Mouse (Mus musculus) E14TG2a.4 (cell line): ENCODE results near the gene Llgl2.

Experiments
- H3K27me3 ChIP-seq: 2 replicates; pipeline ENCODE4 v1.6.1; 2014; ENCODE audit warnings: low read length, control low read depth; ENCODE audit not compliant: insufficient read depth
- H3K36me3 ChIP-seq: 2 replicates; pipeline ENCODE4 v1.6.1; 2014; ENCODE audit warnings: low read length, control low read depth; ENCODE audit not compliant: insufficient read depth
- H3K4me1 ChIP-seq: replicated peaks from 2 replicates; pipeline ENCODE4 v1.6.1; 2014; ENCODE audit warnings: low read depth, low read length, control low read depth
- H3K4me3 ChIP-seq: replicated peaks from 2 replicates; pipeline ENCODE4 v1.5.1; 2014; ENCODE audit warnings: mild to moderate bottlenecking, low read length
- H3K9me3 ChIP-seq: 2 replicates; pipeline ENCODE4 v1.6.1; 2014; ENCODE audit warnings: low read length, control low read depth
- CTCF ChIP-seq: conservative IDR thresholded peaks from 2 replicates; pipeline ENCODE4 v1.5.1; 2014; ENCODE audit warnings: low read length
- NANOG ChIP-seq: IDR thresholded peaks from 2 replicates; pipeline ENCODE4 v1.6.1; 2014; ENCODE audit warnings: borderline replicate concordance, low read length, mixed read lengths
- POU5F1 ChIP-seq: IDR thresholded peaks from 2 replicates; pipeline ENCODE4 v1.6.1; 2014; ENCODE audit warnings: low read length, borderline replicate concordance

Llgl2 gene

GRCm38 (mm10) chr11:115806154-115806553, 17.7 kb upstream of the Llgl2 start:
- Histone ChIP-seq H3K4me1 (peaks cover 73% of the 10 kb centered on the region), H3K9me3 (no peaks in the 10 kb centered on the region)
- no peak for TF ChIP-seq POU5F1
- no peak for TF ChIP-seq NANOG
- no peak for TF ChIP-seq CTCF

GRCm38 (mm10) chr11:115807306-115807705, 16.5 kb upstream of the Llgl2 start:
- TF ChIP-seq POU5F1: no peak
- no peak for TF ChIP-seq CTCF
- no peak for TF ChIP-seq NANOG
- Histone ChIP-seq H3K9me3 (no peaks in the 10 kb centered on the region), H3K4me3 (no peak overlapping the region), H3K36me3 (peaks cover 55% of the 10 kb centered on the region), H3K27me3 (peaks cover 15% of the 10 kb centered on the region), H3K4me1 (peaks cover 73% of the 10 kb centered on the region)

More at GRCm38 (mm10) chr11:115806154-115806553, 17.7 kb upstream of the Llgl2 start:
- peaks cover 55% of the 10 kb centered on the region for H3K36me3 ChIP-seq
- H3K4me3 ChIP-seq: no peak overlapping the region
- H3K27me3 ChIP-seq: peaks cover 3% of the 10 kb centered on the region; the same call in 1 of the 2 replicates

GRCm38 (mm10) chr11:115807971-115808370, 15.9 kb upstream of the Llgl2 start:
- TF ChIP-seq CTCF (no peak), NANOG (no peak), POU5F1 (no peak)
- H3K4me1 ChIP-seq: peaks cover 75% of the 10 kb centered on the region
- H3K27me3 ChIP-seq: peaks cover 20% of the 10 kb centered on the region
- H3K36me3 ChIP-seq: peaks cover 49% of the 10 kb centered on the region
- no peaks in the 10 kb centered on the region for H3K9me3 ChIP-seq
- peak overlapping the region; percentile 26; the same call in 1 of the 2 replicates for H3K4me3 ChIP-seq

- TF ChIP-seq CTCF (no peak), NANOG (no peak), POU5F1 (no peak)
- H3K4me1 ChIP-seq: peaks cover 71% of the 10 kb centered on the region
- H3K4me3 ChIP-seq: peak overlapping the region; percentile 43; the same call in 1 of the 2 replicates
- H3K9me3 ChIP-seq: no peaks in the 10 kb centered on the region
- peaks cover 40% of the 10 kb centered on the region for H3K36me3 ChIP-seq
- H3K27me3 ChIP-seq: peaks cover 20% of the 10 kb centered on the region
These were observed 15.0 kb upstream of the Llgl2 start for GRCm38 (mm10) chr11:115808696-115809310.

- peaks cover 74% of the 10 kb centered on the region for H3K4me1 ChIP-seq
- H3K9me3 ChIP-seq: no peaks in the 10 kb centered on the region
- H3K4me3 ChIP-seq: peak overlapping the region; percentile 43; the same call in 1 of the 2 replicates
- TF ChIP-seq POU5F1 (no peak), NANOG (no peak), CTCF (no peak)
- H3K36me3 ChIP-seq: peaks cover 35% of the 10 kb centered on the region
- peaks cover 20% of the 10 kb centered on the region for H3K27me3 ChIP-seq
These were observed 14.5 kb upstream of the Llgl2 start for GRCm38 (mm10) chr11:115809311-115809781.

GRCm38 (mm10) chr11:115810377-115810776, 13.5 kb upstream of the Llgl2 start:
- no peaks in the 10 kb centered on the region for H3K9me3 ChIP-seq
- peaks cover 23% of the 10 kb centered on the region for H3K27me3 ChIP-seq
- TF ChIP-seq POU5F1 (no peak), NANOG (no peak), CTCF (no peak)
- H3K4me1 ChIP-seq: peaks cover 78% of the 10 kb centered on the region
- peaks cover 24% of the 10 kb centered on the region for H3K36me3 ChIP-seq
- H3K4me3 ChIP-seq: peak overlapping the region; percentile 43

GRCm38 (mm10) chr11:115811381-115812093, 12.3 kb upstream of the Llgl2 start:
- Histone ChIP-seq H3K27me3 (peaks cover 26% of the 10 kb centered on the region), H3K4me1 (peaks cover 80% of the 10 kb centered on the region), H3K4me3 (0 out of 2 replicates have a peak overlapping the region, but pooled peaks have one; percentile 97), H3K36me3 (peaks cover 30% of the 10 kb centered on the region), H3K9me3 (no peaks in the 10 kb centered on the region)
- TF ChIP-seq CTCF (no peak), POU5F1 (no peak), NANOG (no peak)

- TF ChIP-seq POU5F1: no peak
- no peak for TF ChIP-seq NANOG
- TF ChIP-seq CTCF: no peak
- H3K4me3 ChIP-seq: peak overlapping the region; percentile 97; the same call in 1 of the 2 replicates
These were observed 11.8 kb upstream of the Llgl2 start for GRCm38 (mm10) chr11:115812095-115812494.

More at GRCm38 (mm10) chr11:115812095-115812494, 11.8 kb upstream of the Llgl2 start:
- peaks cover 36% of the 10 kb centered on the region for H3K36me3 ChIP-seq
- H3K27me3 ChIP-seq: peaks cover 26% of the 10 kb centered on the region
- H3K9me3 ChIP-seq: no peaks in the 10 kb centered on the region
- peaks cover 75% of the 10 kb centered on the region for H3K4me1 ChIP-seq
